Mouse (Mus musculus) bone marrow, adult 2 months (tissue): ENCODE data around the gene Tnfaip1.

Experiments
- CTCF ChIP-seq: fragments of 200-500 bp; IDR thresholded peaks from 2 replicates; pipeline ENCODE4 v1.5.1; 2011; ENCODE audit warnings: low read length, control low read depth; ENCODE audit not compliant: control insufficient read depth, insufficient read depth
- POLR2A ChIP-seq: fragments of 200-500 bp; IDR thresholded peaks from 2 replicates; pipeline ENCODE4 v1.6.1; 2011; ENCODE audit warnings: low read depth, mild to moderate bottlenecking, control low read depth, low read length, borderline replicate concordance; ENCODE audit not compliant: control insufficient read depth

- TF ChIP-seq POLR2A (no peak), CTCF (no peak)
These were observed 31.5 kb upstream of the Tnfaip1 start for GRCm38 (mm10) chr11:78567614-78568013.
